Comparison of ENCODE assay signal across 14 mouse cellular contexts in genomic region chr12:73730603-73731002, GRCm38 (mm10).
DNase-seq lines count a peak whose midpoint lies in the region; ATAC-seq lines count a peak whose summit lies in the region.
"Had no signal": no experiment of that assay in that cellular context is flagged by ENCODE, and none has a peak within 500 bp of the region (broad histone marks: within the 10 kb centered on the region; RNA-seq: fewer than 3 reads in every experiment).

No protein-coding gene starts in this region.

- no peak for DNase-seq in heart, embryonic 10.5 days (ENCODE audit: low spot score)
- peak; percentile 31 for DNase-seq in neural tube, embryonic 10.5 days (ENCODE audit: extremely low spot score, low spot score)
- peak; percentile 48 for DNase-seq in limb, embryonic 10.5 days (ENCODE audit: low spot score)
- DNase-seq in right cerebral cortex, adult 18-20 months: no peak
- no peak for DNase-seq in lung, postnatal 25 days (ENCODE audit: low spot score)
- DNase-seq: cerebellum, adult 9-10 months; layer of hippocampus, postnatal 36 days; liver, embryonic 13.5 days; lung, postnatal 36 days had no signal

- WGBS in heart, embryonic 10.5 days: 69% methylated on average over 4 of the region's 4 CpGs
- 62% methylated on average over 4 of the region's 4 CpGs for WGBS in heart, embryonic 11.5 days (ENCODE audit: insufficient replicate concordance)
- WGBS in neural tube, embryonic 15.5 days: 12% methylated on average over 4 of the region's 4 CpGs
- 12% methylated on average over 4 of the region's 4 CpGs for WGBS in limb, embryonic 10.5 days

- H3K4me2 ChIP-seq in heart, embryonic 11.5 days: no peak overlapping the region
- H3K4me2 ChIP-seq in neural tube, embryonic 15.5 days: no peak overlapping the region
- H3K4me2 ChIP-seq: liver, embryonic 13.5 days had no signal

- no peak overlapping the region for H3K9ac ChIP-seq in heart, embryonic 11.5 days (ENCODE audit: low read depth, low read length)
- H3K9ac ChIP-seq in neural tube, embryonic 15.5 days (replicated peaks): no peak overlapping the region
- H3K9ac ChIP-seq: liver, embryonic 13.5 days had no signal

- H3K36me3 ChIP-seq in heart, embryonic 10.5 days: no peaks in the 10 kb centered on the region
- H3K36me3 ChIP-seq in heart, embryonic 11.5 days (ENCODE audit: control insufficient read depth, insufficient read depth, low read length): no peaks in the 10 kb centered on the region
- no peaks in the 10 kb centered on the region for H3K36me3 ChIP-seq in neural tube, embryonic 15.5 days
- no peaks in the 10 kb centered on the region for H3K36me3 ChIP-seq in limb, embryonic 10.5 days
- H3K36me3 ChIP-seq: liver, embryonic 13.5 days had no signal

- H3K27me3 ChIP-seq in heart, embryonic 10.5 days (ENCODE audit: insufficient read depth, poor library complexity, severe bottlenecking): no peaks in the 10 kb centered on the region
- no peaks in the 10 kb centered on the region for H3K27me3 ChIP-seq in heart, embryonic 11.5 days (ENCODE audit: control insufficient read depth, insufficient read depth, low read length)
- peaks cover 71% of the 10 kb centered on the region for H3K27me3 ChIP-seq in neural tube, embryonic 15.5 days (replicated peaks)
- H3K27me3 ChIP-seq in limb, embryonic 10.5 days (ENCODE audit: low read depth, poor library complexity, severe bottlenecking): peaks cover 80% of the 10 kb centered on the region
- H3K27me3 ChIP-seq: liver, embryonic 13.5 days had no signal

- peaks cover 42% of the 10 kb centered on the region for H3K4me1 ChIP-seq in heart, embryonic 10.5 days
- H3K4me1 ChIP-seq in heart, embryonic 11.5 days (ENCODE audit: control insufficient read depth, insufficient read depth, low read length): peaks cover 18% of the 10 kb centered on the region
- H3K4me1 ChIP-seq in neural tube, embryonic 15.5 days: peaks cover 15% of the 10 kb centered on the region
- H3K4me1 ChIP-seq in limb, embryonic 10.5 days: peaks cover 9% of the 10 kb centered on the region
- H3K4me1 ChIP-seq: liver, embryonic 13.5 days had no signal

- H3K9me3 ChIP-seq in heart, embryonic 10.5 days: no peaks in the 10 kb centered on the region
- H3K9me3 ChIP-seq in heart, embryonic 11.5 days (replicated peaks; ENCODE audit: control insufficient read depth, low read length): no peaks in the 10 kb centered on the region
- no peaks in the 10 kb centered on the region for H3K9me3 ChIP-seq in neural tube, embryonic 15.5 days (replicated peaks)
- H3K9me3 ChIP-seq in limb, embryonic 10.5 days (replicated peaks): no peaks in the 10 kb centered on the region
- H3K9me3 ChIP-seq: liver, embryonic 13.5 days had no signal

- no peak for ATAC-seq in heart, embryonic 11.5 days (replicated peaks; ENCODE audit: insufficient number of reproducible peaks, low FRiP score, low TSS enrichment)
- no peak for ATAC-seq in neural tube, embryonic 15.5 days (ENCODE audit: low FRiP score)
- ATAC-seq in granulocyte monocyte progenitor cell, adult 5-6 weeks (replicated peaks; ENCODE audit: poor library complexity, severe bottlenecking): no peak

- H3K4me3 ChIP-seq in heart, embryonic 10.5 days: no peak overlapping the region
- H3K4me3 ChIP-seq in heart, embryonic 11.5 days (ENCODE audit: low read depth, low read length): no peak overlapping the region
- H3K4me3 ChIP-seq in neural tube, embryonic 15.5 days (replicated peaks): no peak overlapping the region
- no peak overlapping the region for H3K4me3 ChIP-seq in limb, embryonic 10.5 days
- H3K4me3 ChIP-seq: erythroblast, embryonic 14.5 days; liver, embryonic 13.5 days had no signal

- peak overlapping the region; percentile 16; the same call in 1 of the 2 replicates for H3K27ac ChIP-seq in heart, embryonic 10.5 days
- no peak overlapping the region for H3K27ac ChIP-seq in heart, embryonic 11.5 days (ENCODE audit: low read depth, low read length)
- no peak overlapping the region for H3K27ac ChIP-seq in neural tube, embryonic 15.5 days (replicated peaks)
- H3K27ac ChIP-seq in limb, embryonic 10.5 days: no peak overlapping the region
- H3K27ac ChIP-seq: kidney, postnatal 0 days; liver, embryonic 13.5 days had no signal

Comparison
In these comparisons a context has a peak if more than half of its experiments do, and no peak if none do; other contexts are left out.
1. DNase-seq: peak in neural tube, embryonic 10.5 days (single experiment) and limb, embryonic 10.5 days (single experiment); none in heart, embryonic 10.5 days (single experiment), right cerebral cortex, adult 18-20 months (single experiment) and lung, postnatal 25 days (single experiment).